In genomic region chr14:17933475-17933874, GRCm38 (mm10) we compare ENCODE assay signal across 22 mouse cellular contexts.
"Had no signal": no experiment of that assay in that cellular context is flagged by ENCODE, and none has a peak within 500 bp of the region (broad histone marks: within the 10 kb centered on the region; RNA-seq: fewer than 3 reads in every experiment).

No protein-coding gene starts in this region.

- ATAC-seq: hindbrain, embryonic 16.5 days; hindbrain, postnatal 0 days; inflammation-experienced regulatory T-cells, adult 6 months; intestine, embryonic 15.5 days; intestine, embryonic 16.5 days; intestine, postnatal 0 days had no signal

- DNase-seq: heart, postnatal 10 days; heart, postnatal 14 days; heart, postnatal 36 days; heart, postnatal 4 days; kidney, adult 11 months; kidney, adult 18-20 months; kidney, adult 2 months; kidney, adult 8-10 months; kidney, adult 9 months; kidney, postnatal 10 days; kidney, postnatal 14 days; kidney, postnatal 25 days; kidney, postnatal 36 days; kidney, postnatal 4 days; layer of hippocampus, adult 9-11 months; layer of hippocampus, postnatal 36 days had no signal
